Mouse (Mus musculus): ENCODE results near the gene Fau.
"Not testable (repeated sequence)": the region's sequence is repeated elsewhere in the genome, so short reads cannot be mapped to it uniquely, and the experiment has no call there.

Fau gene

DNA sequence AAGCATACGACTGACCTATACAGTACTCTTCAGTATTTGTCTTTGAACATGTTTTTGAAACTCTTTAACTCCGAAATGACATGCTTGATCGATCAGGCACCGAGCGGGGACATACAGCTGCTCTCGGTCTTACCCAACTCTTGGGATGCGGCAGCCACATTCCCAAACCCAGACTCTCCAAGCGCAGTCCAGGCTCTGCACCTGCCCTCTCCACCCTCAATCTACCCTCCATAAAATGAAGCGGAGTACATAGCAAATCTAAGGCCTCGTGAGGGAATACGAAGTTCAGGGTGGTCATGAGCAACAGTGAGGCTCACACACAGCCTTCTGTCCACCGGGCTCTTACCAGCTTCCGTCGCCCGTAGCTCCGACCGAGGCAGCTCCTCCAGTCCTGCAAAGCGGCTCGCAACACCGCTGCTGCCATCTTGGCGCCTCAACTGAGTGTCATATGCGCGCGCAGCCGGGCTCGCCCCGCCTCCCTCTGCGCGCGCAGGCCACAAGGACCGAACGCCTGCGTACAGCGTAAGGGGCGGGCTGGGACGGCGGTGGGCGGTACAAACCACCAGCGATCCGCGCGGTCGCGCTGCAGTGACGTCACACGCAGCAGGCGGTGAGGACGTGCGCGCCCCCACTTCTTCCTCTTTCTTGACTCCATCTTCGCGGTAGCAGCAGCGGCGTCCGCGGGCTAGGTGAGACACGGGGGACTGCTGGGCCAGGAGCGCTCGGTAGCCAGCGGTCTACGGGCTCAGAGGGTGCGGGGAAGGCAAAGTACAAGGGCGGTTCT, at the start of gene Fau, which contains the start of gene Mrpl49:
Fau (plus strand) TSS at position 532 of the 784 bp plus-strand sequence.
Mrpl49 (minus strand) TSS at position 473 of the 784 bp plus-strand sequence.
- peak; percentile 99 for DNase-seq

DNA sequence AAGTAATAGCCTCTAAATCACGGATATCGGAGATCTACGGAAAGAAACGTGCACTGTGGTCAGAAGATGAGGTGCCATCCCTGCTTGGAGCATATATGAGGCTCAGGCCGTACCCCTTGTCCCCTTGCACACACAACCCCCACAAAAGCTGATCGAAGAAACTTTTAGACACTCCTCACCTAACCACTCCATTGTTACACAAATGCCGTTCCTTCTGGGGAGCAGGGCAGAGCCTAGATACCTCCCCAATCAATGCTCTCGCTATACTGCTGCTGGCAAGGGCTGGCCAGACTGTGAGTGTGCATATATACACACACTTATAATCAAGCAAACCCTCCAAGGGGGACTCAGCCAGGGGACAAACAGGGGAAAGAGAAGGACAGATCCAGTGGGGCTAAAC, 48.5 kb upstream of the Fau start:
- DNase-seq = no peak

DNA sequence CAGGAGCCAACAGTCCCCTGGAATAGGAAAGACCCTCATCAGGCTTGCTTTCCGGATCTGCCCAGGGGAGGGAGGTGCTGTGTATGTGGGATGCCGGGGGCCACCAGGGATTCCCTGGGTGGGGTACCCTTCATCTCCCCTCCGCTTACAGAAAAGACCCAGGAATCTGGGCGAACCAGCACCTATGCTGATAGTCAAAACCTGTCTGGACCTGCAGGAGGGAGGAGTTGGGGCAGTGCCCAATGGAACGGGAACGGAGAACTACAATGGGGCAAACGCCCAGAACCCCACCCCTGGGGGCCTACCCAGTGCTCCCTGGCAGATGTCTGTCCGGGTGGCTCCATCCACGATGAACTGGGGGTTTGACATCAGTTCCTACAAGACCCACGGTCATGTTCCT, 44.0 kb upstream of the Fau start:
- DNase-seq = no peak

DNA sequence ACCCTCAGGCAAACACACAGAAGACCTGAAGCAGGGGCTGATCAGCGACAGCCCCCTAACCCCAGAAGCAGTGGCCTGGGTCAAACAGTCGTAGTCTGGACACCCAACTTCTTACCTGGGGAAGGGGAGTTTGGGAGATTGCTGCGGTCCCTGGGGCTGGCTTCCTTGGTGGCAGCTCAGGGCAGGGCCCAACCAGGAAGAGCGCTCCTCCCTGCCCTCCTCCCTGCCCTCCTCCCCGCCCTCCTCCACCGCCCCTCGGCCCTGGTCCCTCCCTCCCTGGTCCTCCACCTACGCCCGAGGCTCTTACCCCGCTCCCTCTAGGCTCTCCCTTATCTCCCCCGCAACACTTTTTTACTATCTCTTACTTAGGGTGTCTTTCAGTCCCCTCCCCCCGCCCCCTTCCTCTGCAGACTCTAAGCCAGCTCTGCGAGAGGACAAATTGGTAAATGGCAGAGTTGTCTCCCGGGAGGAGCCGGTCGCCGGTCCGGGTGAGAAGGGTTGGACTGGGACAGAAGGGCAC, 42.6 kb upstream of the Fau start:
- peak; percentile 40 for DNase-seq

DNA sequence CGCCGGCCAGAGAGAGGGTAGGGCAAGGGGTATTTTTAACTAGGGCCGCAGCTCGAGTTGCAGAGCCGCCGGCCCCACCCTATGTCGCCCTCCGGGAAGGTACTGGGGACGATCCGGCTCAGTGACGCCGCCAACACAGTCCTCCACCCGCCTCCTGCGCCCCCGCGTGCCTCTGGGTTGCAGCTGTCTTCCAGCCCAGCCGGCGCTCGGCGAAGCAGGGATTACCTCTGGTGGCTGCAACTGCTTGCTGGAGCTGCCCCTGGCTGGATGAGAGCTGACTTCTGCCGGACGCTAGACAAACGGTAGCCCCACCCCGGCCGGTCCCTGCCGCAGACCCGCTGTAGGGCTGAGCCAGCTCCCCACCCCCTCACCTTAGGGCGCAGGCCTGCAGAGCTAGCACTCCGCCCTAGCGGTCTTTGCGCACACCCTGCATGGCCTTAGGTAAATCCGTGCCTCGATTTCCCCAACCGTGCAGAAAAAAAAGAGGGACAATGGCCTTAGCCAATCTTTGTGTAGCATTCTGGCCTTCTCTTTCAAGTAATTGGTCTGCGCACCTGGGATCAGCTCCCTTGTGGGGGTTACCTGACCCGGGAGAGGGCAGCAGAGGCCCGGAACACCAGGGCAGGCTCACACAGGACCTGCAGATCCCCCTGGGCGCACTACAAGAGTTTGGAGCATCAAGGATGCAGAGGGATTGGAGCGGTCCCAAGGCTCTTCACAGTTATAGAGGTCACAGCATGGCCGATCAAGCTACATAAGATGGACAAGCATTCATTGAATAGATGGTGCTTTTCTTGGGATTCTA, 41.9 kb upstream of the Fau start, which contains the start of gene Capn1:
Capn1 (minus strand) TSS at position 387 of the 805 bp plus-strand sequence.
- peak; percentile 60 for DNase-seq

DNA sequence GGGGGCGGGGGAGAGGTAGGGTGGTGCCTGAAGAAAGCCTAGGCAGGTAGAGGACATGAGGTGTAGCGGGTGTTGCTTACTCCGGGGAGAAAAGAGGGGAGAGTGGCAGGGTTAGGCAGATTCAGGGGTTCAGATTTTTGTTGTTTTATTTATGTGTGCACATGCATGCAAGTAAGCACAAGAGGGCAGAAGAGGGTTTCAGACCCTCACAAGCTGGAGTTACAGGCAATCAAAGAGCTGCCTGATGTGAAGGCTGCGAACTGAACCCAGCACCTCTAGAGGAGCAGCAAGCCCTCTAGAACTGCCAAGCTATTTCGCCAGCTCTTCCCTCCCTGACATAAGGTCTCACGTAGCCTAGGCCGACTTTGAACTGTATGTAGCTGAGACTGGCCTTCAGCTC, 41.1 kb upstream of the Fau start:
- DNase-seq = peak; percentile 15

DNA sequence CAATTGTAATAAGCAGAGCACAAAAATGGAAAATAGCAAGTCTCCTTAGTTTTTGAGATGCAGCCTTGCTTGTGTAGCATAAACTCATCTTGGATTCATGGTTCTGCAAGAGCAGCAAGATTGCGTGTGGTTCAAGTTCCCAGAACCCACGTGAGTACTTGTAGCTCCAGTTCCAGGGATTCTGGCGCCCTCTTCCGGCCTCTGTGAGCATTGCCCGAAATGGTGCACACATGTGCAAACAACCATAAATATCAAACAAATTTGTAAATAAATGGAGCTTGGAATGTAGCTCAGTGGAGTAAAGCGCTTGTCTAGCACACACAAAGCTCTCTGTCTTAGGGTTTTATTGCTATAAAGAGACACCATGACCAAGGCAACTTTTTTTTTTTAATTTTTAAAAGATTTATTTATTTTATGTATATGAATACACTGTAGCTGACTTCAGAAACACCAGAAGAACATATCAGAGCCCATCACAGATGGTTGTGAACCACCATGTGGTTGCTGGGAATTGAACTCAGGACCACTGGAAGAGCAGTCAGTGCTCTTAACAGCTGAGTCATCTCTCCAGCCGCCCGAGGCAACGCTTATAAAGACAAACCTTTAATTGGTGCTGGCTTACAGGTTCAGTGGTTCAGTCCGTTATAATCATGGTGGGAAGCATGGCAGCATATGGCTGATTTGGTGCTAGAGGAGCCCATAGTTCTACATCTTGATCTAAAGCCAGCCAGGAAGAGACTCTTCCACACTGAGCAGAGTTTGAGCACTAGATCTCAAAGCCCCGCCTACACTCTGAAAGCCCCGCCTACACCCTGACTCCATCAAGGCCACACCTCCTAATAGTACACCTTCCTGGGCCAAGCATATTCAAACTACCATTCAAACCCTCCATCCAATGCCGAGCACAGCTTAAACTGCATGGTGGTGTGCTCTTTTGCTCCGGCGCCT, 39.2 kb upstream of the Fau start:
- peak; percentile 88 for DNase-seq

DNA sequence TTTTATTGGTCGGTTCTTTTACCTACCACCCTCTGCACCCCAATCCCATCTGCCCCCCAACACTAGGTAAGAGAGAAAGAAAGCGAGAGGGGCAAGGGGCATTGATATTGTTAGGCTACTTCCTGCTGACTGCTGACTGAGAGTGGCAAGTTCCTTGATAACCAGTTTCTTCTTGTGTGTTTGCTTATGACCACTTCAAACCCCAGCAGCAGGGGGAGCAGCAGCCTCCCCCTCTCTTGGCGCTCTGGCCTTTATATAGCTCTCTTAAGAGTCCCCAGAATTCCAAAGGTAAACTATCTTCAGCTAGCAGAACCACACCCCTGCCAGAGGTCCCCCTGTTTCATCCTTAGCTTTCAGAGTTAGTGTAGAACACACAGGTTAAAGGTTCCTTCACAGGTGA, 37.4 kb upstream of the Fau start:
- no peak for DNase-seq

DNA sequence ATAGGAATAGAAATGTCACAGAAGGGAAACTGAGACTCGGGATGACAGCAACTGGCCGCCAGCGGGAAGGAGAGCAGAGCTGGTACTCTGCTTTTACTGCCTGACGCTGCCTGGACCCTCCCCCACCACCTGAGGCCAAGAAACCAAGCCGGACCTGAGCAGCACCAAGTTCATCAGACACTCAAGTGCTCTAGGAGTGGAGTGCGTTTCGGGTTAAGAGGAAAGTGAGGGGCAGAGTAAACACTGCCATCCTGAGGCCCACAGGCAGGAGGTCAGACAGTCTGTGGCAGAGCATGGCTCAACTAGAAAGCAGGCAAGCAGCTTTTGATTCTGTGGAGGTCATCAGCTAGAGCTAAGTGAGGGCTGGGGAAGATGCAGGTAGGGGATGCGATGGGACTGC, 34.6 kb upstream of the Fau start:
- DNase-seq = no peak

DNA sequence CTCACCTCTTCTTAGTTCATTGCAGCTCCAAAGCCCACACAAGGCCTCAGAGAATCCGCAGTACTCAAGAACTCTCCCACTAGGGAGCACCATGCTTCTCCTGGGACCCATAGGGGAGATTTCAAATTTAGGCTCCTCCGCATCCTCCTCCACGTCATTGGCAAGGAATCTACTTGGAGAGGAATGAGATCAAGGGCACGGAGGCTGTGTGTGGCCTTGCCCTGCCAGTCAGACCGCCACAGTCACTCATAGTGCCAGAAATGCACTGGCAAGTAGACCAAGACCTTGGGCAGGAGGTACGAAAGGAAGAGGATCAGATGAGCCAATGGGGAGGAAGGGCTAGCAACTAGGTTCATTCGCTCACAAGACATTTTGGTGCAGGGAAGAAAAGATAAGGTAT, 33.7 kb upstream of the Fau start:
- DNase-seq = no peak

DNA sequence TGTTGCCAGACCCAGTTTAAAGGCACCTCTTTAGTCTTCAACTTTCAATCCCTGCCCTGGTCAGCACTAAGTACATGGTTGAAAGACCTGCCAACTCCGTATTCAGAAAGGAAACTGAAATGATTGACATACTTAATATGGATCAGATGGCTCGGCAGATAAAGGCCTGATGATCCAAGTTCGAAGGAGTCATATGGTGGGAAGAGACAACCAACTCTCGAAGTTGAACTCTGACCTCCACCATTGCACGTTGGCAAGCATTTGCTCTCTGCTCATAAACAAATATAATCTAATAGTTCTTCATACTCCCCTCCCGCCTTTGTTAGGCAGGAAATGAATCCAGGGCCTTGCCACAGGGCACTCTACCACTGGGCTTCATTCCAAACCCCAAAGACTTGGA, 28.7 kb upstream of the Fau start:
- no peak for DNase-seq

DNA sequence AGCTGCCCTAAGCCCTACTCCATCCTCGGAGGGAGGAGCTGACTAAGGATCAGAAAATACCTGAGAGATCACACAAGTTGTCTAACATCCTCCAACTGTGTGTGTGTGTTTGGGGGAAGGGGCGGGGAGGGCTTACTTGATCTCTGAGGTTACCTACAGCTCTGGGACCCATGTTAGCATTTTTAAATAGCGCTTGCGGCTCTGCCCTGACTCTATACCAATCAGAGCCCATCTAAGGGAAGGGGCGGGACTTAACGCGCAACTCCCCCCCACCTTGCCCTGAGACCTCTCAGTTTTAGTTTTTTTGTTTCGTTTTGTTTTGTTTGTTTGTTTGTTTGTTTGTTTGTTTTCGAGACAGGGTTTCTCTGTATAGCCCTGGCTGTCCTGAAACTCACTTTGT, 28.2 kb upstream of the Fau start:
- DNase-seq = no peak

DNA sequence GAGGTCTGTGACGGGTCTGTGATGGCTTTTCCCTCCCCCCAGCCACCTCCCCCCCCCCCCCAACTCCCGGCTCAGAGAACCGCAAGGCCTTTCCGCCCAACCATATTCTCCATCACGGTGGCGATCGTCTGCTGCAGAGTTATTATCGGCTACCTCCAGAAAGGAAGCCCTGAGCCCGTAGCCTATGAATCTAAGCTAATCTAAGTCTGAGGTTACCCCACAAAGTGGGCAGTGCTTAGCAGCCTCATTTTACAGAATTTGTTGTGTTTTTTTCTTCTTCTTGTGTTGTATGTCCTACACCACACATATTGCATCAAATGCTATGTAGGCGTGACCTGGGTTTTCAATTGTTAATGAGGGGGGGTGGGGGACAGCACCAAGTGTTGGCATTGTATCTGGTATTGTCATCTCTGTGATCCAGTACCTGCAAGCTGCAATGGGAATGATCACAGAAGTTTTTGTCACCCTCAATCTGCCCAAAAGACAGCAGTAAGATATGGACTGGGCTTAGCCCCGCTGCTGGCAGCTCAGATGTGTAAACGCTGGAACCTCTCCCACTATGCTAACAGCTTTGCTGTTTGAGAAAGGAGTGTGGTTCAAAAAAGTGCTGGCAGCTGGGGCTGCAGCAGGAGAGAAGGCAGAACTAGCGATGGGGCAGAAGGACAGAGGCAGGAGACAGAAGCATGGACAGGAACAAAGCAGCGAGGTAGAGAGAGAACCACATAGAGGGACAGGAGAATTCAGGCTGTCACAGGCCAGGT, 26.9 kb upstream of the Fau start:
- no peak for DNase-seq

DNA sequence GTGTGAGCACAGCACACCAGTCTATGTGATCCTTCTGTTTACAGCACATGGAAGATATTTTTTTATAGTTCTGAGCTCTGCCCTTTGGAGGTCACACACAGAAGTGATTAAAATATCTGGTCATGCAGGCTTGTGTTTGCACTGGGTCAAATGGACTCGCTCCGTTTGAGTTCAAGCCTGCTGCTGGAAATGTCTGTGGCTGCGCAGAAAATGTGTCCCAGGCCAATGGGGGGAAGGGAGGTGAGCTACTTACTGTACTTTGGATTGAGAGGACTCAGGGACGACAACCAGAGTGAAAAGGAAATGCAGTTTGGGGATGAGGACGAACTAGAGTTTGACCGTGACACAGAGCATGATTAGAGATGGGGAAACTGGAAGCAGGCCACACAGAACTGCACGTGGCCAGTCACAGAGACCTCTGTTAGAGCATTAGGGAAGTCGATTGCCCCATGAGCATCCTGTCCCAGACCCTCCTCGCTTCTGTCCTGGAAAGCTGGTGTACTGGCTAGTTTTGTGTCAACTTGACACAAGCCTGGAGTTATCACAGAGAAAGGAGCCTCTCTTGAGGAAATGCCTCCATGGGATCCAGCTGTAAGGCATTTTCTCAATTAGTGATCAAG, 21.6 kb upstream of the Fau start:
- no peak for DNase-seq

DNA sequence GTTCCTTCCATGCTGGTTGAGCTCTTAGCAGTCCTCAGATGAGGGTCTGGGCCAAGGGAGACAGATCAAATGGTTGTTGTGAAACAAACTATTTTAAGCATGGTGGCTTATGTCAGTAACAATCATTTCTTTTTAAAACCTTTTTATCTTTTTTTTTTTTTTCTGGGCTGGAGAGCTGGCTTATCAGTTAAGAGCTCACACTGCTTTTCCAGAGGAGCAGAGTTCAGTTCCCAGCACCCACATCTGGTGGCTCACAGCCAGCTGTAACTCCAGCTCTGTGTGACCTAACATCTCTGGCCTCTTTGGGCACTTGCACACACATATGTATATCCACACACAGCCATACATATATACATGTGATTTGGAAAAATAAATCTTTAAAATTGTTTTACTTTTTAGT, 19.9 kb upstream of the Fau start:
- no peak for DNase-seq

DNA sequence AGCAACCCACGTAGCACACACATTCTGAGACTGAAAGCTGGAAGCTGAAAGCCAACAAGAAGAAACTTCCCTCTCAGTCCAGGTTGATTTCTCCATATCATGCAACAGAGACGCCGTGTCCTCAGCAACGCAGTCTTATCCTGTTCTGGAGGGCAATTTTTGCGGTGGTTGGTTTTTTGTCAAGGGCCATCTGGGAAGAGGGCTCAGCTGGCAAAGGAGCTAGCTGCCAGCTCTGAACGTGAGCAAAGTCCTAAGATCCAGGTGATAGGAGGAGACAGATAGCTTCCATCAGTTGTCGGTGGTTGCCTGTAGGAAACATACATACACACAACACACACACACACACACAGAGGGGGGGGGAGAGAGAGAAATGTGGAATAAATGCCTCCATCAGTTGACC, 19.3 kb upstream of the Fau start:
- DNase-seq = no peak

DNA sequence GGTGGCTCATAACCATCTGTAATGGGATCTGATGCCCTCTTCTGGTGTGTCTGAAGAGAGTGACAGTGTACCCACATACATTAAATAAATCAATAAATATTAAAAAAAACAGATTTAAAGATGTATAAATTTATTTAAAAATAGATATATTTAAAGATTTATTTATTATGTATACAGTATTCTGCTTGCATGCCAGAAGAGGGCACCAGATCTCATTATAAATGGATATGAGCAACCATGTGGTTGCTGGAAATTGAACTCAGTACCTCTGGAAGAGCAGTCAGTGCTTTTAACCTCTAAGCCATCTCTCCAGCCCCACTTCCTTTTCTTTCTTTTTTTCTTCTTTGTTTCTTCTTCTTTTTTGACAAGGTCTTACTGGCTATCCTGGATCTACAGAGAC, 17.6 kb upstream of the Fau start:
- no peak for DNase-seq

DNA sequence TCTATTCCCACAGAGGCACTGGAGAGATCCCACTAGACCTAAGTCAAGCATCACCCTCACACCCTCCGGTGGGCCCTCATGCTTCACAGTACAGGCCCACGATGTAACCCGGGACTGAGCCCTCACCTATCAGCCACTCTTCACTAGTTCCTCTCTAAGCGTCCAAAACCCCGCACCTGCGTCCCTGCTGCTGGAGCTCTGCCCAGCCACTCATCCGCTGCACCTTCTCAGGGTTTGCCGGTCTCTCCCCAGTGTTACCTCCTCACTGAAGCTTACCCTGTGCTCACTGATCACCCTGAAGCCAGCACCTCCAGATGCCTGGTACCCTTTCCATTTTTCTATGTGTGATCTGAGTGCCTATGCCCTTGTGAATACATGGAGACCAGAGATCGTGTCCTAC, 15.4 kb upstream of the Fau start:
- peak; percentile 21 for DNase-seq

DNA sequence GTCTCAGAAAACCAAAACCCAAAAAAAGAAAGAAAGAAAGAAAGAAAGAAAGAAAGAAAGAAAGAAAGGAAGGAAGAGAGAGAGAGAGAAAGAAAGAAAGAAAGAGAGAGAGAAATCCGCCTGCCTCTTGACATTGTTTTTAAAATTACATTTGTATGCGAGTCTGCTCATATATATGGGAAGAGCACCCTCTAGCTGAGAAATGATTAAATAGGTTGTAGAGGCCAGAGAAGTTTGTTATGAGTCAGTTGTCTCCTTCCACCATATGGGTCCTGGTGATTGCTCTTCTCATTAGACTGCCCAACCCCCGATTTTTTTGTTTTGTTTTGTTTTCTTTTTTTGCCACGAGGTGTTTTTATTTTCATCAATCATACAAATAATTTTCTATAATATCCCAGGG, 13.5 kb upstream of the Fau start:
- DNase-seq = not testable (repeated sequence)

DNA sequence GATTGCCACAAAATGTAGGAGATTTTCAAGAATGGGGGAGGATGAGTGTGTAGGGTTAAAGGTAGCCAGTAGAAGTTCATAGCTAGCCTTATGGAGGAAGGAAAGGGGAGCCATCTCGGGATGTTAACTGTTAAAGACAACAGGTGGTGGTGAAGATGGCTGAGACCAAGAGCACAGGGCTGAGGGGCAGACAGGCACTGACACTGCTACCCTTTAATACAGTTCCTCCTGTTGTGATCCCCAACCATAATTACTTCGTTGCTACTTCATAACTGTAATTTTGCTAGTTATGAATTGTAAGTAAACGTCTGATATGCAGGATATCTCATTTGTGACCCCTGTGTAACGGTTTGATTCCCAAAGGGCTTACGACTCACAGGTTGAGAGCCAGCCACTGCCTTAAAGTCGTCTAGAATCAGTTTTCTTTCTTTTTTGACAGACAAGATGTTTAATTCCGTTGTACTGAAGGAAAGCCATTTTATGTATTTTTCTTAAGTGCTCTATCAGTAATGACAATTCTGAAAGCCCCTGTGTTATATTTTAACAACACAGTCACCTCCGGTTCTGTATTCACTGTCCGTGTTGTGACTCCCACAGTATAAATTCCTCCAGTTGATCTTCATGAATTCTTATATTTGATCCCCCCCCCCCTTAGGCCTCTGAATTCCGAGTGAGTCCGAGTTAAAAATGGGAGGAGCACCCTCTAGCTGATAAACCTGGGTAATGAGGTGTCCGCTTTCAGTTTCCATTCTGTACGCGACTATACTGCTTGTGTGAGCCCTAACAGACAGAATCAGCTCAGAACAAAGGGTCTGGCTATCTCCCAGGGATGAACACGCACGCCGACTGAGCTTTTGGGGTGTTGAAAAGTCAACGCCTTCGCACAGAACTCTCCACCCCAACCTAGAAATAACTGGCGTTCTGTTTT, 12.0 kb upstream of the Fau start:
- peak; percentile 16 for DNase-seq

All from cerebellum, adult 8-10 months (tissue).